Comparison of ENCODE assay signal across 8 mouse cellular contexts in genomic region chr14:118089215-118089805, GRCm38 (mm10). TPM values are rescaled to one million over a fixed set of nuclear protein-coding genes. Genes with fewer than 3 reads are reported as not detected.
DNase-seq lines count a peak whose midpoint lies in the region; ATAC-seq lines count a peak whose summit lies in the region.

No protein-coding gene starts in this region.

- H3K27me3 ChIP-seq in hindbrain, embryonic 15.5 days = no peaks in the 10 kb centered on the region; the same call in 1 of the 2 replicates

- H3K9ac ChIP-seq in hindbrain, embryonic 15.5 days = peak overlapping the region; percentile 51

- peak overlapping the region; percentile 62 for H3K4me3 ChIP-seq in hindbrain, embryonic 15.5 days

- peak overlapping the region; percentile 73 for H3K4me2 ChIP-seq in hindbrain, embryonic 15.5 days

- H3K4me1 ChIP-seq in hindbrain, embryonic 15.5 days (replicated peaks) = peaks cover 17% of the 10 kb centered on the region

- H3K9me3 ChIP-seq in hindbrain, embryonic 15.5 days = no peaks in the 10 kb centered on the region

- H3K27ac ChIP-seq in hindbrain, embryonic 15.5 days (replicated peaks) = peak overlapping the region; percentile 74

- under 1% methylated on average over 44 of the region's 44 CpGs for WGBS in hindbrain, embryonic 15.5 days

- peak; percentile 82 for ATAC-seq in hindbrain, embryonic 15.5 days (ENCODE audit: low FRiP score, low read depth)

- no peaks in the 10 kb centered on the region for H3K36me3 ChIP-seq in hindbrain, embryonic 15.5 days

- peak; percentile 97 for DNase-seq in R1 (ENCODE audit: low read depth, low spot score)
- peak; percentile 90 to 93 for DNase-seq in cerebellum, postnatal 25 days
- peak; percentile 91 to 92 for DNase-seq in frontal cortex, postnatal 36 days (ENCODE audit: low spot score in 2 of 2)
- DNase-seq in left cerebral cortex, adult 11 months (ENCODE audit: low spot score) = peak; percentile 77
- DNase-seq in lung, postnatal 4 days = peak; percentile 95
- DNase-seq in retina, postnatal 7 days (ENCODE audit: low read depth, low spot score) = peak; percentile 83
- DNase-seq in urinary bladder, adult 2 months (ENCODE audit: low spot score) = peak; percentile 90

RNA-seq across cellular contexts. Expression of gene Dct, which starts 37.3 kb away (rescaled TPM):
- 1.1 and 1.2 TPM in 2 replicates for polyA plus RNA-seq in hindbrain, embryonic 15.5 days (2015; fragmentation: Nextera tagmentation; extraction: Ambion mirVana)
- 0.62 and 0.72 TPM in 2 replicates for polyA plus RNA-seq in urinary bladder, adult 2 months (2012; rRNA removed)

RNA-seq across cellular contexts. Expression of gene Tgds, which starts 43.2 kb away (rescaled TPM):
- polyA plus RNA-seq in hindbrain, embryonic 15.5 days (2015; fragmentation: Nextera tagmentation; extraction: Ambion mirVana) = 15.1 and 17.2 TPM in 2 replicates
- polyA plus RNA-seq in urinary bladder, adult 2 months (2012; rRNA removed) = 15.4 and 19.9 TPM in 2 replicates

RNA-seq across cellular contexts. Expression of gene Gpr180, which starts 47.6 kb away (rescaled TPM):
- polyA plus RNA-seq in hindbrain, embryonic 15.5 days (2015; fragmentation: Nextera tagmentation; extraction: Ambion mirVana) = 45.6 and 47.5 TPM in 2 replicates
- polyA plus RNA-seq in urinary bladder, adult 2 months (2012; rRNA removed) = 30.0 and 38.9 TPM in 2 replicates

Comparison
In these comparisons a context has a peak if more than half of its experiments do, and no peak if none do; other contexts are left out.
1. Peak in every context shown above with its lines: DNase-seq, ATAC-seq, H3K4me3 ChIP-seq and H3K27ac ChIP-seq.